Mouse (Mus musculus) Patski (cell line): ENCODE results near the gene Gm7075. TPM values are rescaled to one million over a fixed set of nuclear protein-coding genes. Genes with fewer than 3 reads are reported as not detected.
"Not testable (repeated sequence)": the region's sequence is repeated elsewhere in the genome, so short reads cannot be mapped to it uniquely, and the experiment has no call there.

ENCODE experiments used
- ATAC-seq: fragments of 100-300 bp; one replicate; pipeline ENCODE4 v1.8.0; 2021
- CTCF ChIA-PET: fragments of 350-600 bp; sonication (Branson Sonifier 250); formaldehyde crosslinking; loops from one replicate; lab custom pipeline; 2022; ENCODE audit warnings: inconsistent platforms; lab: Charles Lee
- POLR2A ChIA-PET: fragments of 350-600 bp; sonication (Branson Sonifier 250); formaldehyde crosslinking; loops from one replicate; lab custom pipeline; 2022; ENCODE audit warnings: antibody characterized with exemption, inconsistent platforms; lab: Charles Lee
- DNase-seq: peaks from one replicate; pipeline ENCODE4 v3.0.0-alpha.2; 2011; ENCODE audit warnings: low read depth, low spot score
- H3K27me3 ChIP-seq: fragments of 371-371 bp; one replicate; pipeline ENCODE4 v1.5.1; 2021
- CTCF ChIP-seq: fragments of 100-300 bp; IDR thresholded peaks from one replicate; pipeline ENCODE4 v1.5.1; 2021
- in situ Hi-C: fragments of 300-500 bp; cut with MboI; formaldehyde crosslinking; loops from 3 replicates; pipeline ENCODE4 v1.11.1; 2018; ENCODE audit warnings: low pct_unique_long_range_greater_than_20kb, mixed read lengths
- polyA plus RNA-seq: library from polyadenylated mRNA; unstranded; gene quantifications from one replicate; pipeline ENCODE4 v1.2.3, GENCODE M21; 2021

The Gm7075 gene
- not detected for polyA plus RNA-seq

DNA sequence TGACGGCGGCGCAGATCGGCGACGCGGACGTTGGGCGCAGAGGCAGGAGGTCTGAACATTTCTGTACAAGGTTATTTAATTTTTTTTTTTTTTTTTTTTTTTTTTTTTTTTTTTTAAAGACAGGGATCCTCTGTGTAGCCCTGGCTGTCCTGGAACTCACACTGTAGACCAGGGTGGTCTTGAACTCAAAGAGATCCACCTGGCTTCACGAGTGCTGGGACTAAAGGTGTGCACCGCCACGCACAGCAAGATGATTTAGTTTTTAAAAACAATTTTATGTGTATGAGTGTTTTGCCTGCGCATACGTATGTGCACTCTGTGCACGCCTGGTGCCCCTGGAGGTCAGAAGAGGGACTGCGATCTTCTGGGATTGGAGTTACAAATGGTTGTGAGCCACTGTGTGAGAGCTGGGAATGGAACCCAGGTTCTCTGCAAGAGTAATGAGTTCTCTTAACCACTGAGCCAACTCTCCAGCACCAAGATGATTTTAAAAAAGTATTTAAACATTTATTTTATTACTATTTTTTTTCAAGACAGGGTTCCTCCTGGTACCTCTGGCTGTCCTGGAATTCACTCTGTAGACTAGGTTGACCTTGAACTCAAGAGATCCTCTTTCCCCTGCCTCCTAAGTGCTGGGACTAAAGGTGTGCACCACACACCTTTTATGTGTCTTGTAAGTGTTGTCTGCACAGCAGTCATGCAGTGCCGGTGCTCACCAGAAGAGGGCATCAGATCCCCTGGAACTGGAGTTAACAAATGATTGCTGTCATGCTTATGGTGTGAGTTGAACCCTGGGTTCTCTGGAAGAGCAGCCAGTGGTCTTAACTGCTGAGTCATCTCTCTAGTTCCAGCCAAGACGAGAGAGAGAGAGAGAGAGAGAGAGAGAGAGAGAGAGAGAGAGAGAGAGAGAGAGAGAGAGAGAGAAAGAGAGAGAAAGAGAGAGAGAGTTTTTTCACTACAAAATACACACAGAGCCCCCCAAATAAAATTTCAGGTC is at the start of gene Gm7075:
Gene Gm7075, minus strand, starts transcription at position 51 of the 997 bp plus-strand sequence.
- H3K27me3 ChIP-seq: no peaks in the 10 kb centered on the region
- in situ Hi-C loops: no loop called here
- DNase-seq: no peak
- POLR2A ChIA-PET: interaction anchor here (0.7 kb wide), 1 partner anchor 35 kb away, joined by 4 read pairs; no protein-coding TSS in a partner anchor
- ATAC-seq: peak; percentile 65
- TF ChIP-seq CTCF: peak; percentile 77
- CTCF ChIA-PET: no interaction called here

DNA sequence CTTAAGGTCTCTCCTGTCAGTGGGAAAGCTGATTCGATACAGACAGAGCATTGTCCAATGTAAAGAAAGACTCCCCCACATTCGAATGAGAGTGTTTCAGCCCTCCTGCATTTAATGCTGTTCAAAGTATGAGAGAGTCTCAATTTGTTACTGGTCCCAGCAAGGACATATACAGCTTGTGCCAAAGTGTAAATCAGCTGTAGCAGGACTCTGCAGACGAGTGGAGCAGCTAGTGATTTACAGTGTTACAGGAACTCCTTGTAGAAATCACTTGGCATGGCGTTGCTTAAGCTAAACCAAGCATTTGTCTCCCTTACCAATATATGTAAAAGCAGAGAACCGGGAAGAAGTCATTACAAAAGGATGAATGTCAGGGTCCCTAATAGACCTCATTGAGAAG is 39.3 kb upstream of the Gm7075 start:
- TF ChIP-seq CTCF: no peak
- ATAC-seq (no peak), DNase-seq (no peak)
- in situ Hi-C loops: no loop called here
- ChIA-PET POLR2A (no interaction called here), CTCF (interaction anchor here (1.7 kb wide), 1 partner anchor 32 kb away, joined by 4 read pairs; the partner anchor contains the start of gene Ctnna3)
- no peaks in the 10 kb centered on the region for H3K27me3 ChIP-seq

GRCm38 (mm10) chr10:63457292-63458128 is 35.9 kb upstream of the Gm7075 start:
- CTCF ChIA-PET: interaction anchor here (1.0 to 1.5 kb wide), 2 partner anchors 11 to 149 kb away, joined by 3 read pairs; no protein-coding TSS in a partner anchor
- H3K27me3 ChIP-seq: no peaks in the 10 kb centered on the region
- POLR2A ChIA-PET: interaction anchor here (1.0 kb wide), 1 partner anchor 28 kb away, joined by 3 read pairs; the partner anchor contains the start of gene Ctnna3
- no peak for ATAC-seq
- in situ Hi-C loops: no loop called here
- DNase-seq: no peak
- no peak for TF ChIP-seq CTCF

DNA sequence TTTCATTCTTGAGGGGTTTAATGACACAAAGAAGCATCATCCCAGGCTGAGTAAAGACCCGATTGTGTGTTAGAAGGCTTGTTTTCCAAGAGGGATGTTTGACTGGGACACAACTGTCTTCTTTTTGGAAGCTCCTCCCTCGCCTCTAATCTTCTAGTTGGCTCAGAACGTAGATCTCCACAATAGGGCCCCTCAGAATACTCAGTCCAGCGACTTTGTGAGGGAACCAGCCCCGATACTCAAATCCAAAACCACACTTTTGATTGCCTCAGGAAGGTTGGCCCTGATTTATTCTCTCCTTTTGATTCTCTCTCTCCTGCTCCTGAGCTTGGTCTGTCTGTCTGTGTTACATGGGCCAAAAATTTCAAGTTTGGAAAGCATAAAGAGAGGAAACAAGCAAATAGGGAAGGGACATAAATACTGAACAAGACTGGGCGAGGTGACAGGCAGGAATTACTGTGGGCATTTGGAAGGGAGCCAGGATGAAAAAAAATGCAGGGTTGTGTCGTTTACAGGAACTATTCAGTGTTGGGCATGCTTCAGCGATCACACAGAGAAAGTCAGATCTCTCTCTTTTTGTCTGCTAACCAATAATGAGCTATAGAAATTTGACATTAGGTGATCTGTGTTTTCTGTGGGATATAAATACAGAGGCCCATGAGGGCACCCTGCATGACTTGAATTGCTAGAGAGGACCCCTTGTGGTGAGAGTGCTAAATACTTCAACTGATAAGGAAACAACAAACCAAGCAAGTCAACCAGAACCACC is 33.7 kb upstream of the Gm7075 start:
- POLR2A ChIA-PET: no interaction called here
- H3K27me3 ChIP-seq: no peaks in the 10 kb centered on the region
- CTCF ChIA-PET: interaction anchor here (0.6 to 1.6 kb wide), 3 partner anchors 27 to 572 kb away, joined by 3 to 9 read pairs (median 4); no protein-coding TSS in a partner anchor
- in situ Hi-C loops: no loop called here
- ATAC-seq (peak; percentile 79), DNase-seq (peak; percentile 54)
- TF ChIP-seq CTCF: peak; percentile 40

- no peak for TF ChIP-seq CTCF
- ChIA-PET POLR2A (no interaction called here), CTCF (no interaction called here)
- ATAC-seq (no peak), DNase-seq (no peak)
- H3K27me3 ChIP-seq: no peaks in the 10 kb centered on the region
- in situ Hi-C loops: no loop called here
These were observed 32.3 kb upstream of the Gm7075 start for GRCm38 (mm10) chr10:63453926-63454325.

GRCm38 (mm10) chr10:63444602-63445387 is 23.2 kb upstream of the Gm7075 start:
- in situ Hi-C loops, DNase-seq, ATAC-seq, POLR2A ChIA-PET, H3K27me3 ChIP-seq, CTCF ChIA-PET: not testable (repeated sequence)

GRCm38 (mm10) chr10:63439694-63440228 is 18.2 kb upstream of the Gm7075 start:
- ChIA-PET POLR2A (no interaction called here), CTCF (interaction anchor here (1.0 to 1.3 kb wide), 2 partner anchors 11 to 25 kb away, joined by 3 read pairs; no protein-coding TSS in a partner anchor)
- no peak for TF ChIP-seq CTCF
- DNase-seq (no peak), ATAC-seq (no peak)
- H3K27me3 ChIP-seq: no peaks in the 10 kb centered on the region
- in situ Hi-C loops: no loop called here

DNA sequence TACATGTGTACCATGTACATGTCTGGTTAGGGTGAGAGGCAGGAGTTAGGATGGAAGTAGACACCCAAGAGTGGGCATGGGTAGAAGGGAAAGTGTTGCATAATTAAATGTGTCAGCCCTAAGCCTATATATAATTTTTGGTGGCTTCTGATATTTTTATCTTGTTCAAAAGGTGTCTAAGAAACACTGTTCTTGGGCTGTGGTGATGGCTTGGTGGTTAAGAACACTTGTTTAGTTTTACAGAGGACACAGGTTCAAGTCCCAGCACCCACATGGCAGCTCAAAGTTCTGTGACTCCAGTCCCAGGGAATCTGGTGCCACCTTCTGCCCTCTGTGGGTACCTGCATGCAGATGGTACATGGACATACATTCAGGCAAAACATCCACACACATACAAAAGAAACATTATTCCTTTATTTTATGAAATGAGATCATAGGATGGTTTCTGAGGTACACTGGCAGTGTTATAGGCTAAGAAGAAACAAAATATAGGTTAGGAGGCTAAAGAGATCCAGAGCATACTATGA is 17.2 kb upstream of the Gm7075 start:
- ATAC-seq: no peak
- TF ChIP-seq CTCF: no peak
- ChIA-PET POLR2A (interaction anchor here (0.6 kb wide), 1 partner anchor 9 kb away, joined by 4 read pairs; no protein-coding TSS in a partner anchor), CTCF (no interaction called here)
- no peaks in the 10 kb centered on the region for H3K27me3 ChIP-seq
- DNase-seq: no peak
- in situ Hi-C loops: no loop called here

GRCm38 (mm10) chr10:63432887-63433286 is 11.3 kb upstream of the Gm7075 start:
- in situ Hi-C loops: no loop called here
- no peaks in the 10 kb centered on the region for H3K27me3 ChIP-seq
- no peak for TF ChIP-seq CTCF
- ATAC-seq (no peak), DNase-seq (no peak)
- ChIA-PET POLR2A (no interaction called here), CTCF (no interaction called here)
